9 mouse cellular contexts compared by ENCODE assay signal in the genomic region with DNA sequence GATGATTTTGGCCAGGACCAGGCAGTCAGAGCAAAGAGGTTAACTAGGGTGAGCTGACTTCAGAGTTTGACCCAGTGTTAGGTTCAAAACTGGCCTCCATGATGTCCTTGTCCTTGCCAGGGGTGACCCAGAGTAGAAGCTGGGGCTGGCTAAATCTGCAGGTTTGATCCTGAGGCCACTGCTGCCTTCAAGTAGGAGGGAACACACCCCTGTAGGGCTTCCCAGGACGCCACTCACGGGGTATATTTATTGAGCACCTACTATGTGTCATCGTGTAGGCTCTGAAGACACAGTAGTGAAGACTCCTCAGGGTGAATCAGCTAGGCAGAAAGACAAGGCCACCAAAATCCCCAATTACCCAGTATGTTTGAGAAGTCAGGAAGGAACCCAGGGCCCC. TPM values are rescaled to one million over a fixed set of nuclear protein-coding genes. Genes with fewer than 3 reads are reported as not detected.
DNase-seq lines count a peak whose midpoint lies in the region; ATAC-seq and TF ChIP-seq lines count a peak whose summit lies in the region.
"Had no signal": no experiment of that assay in that cellular context is flagged by ENCODE, and none has a peak within 500 bp of the region (broad histone marks: within the 10 kb centered on the region; RNA-seq: fewer than 3 reads in every experiment).

No protein-coding gene starts in this region.

- DNase-seq in heart, postnatal 10 days: no peak
- no peak for DNase-seq in G1E (ENCODE audit: low spot score)
- no peak for DNase-seq in hindbrain, embryonic 11.5 days (ENCODE audit: low spot score)
- no peak for DNase-seq in embryo, embryonic 10 days (ENCODE audit: low spot score)
- no peak for DNase-seq in layer of hippocampus, adult 9-11 months
- no peak for DNase-seq in layer of hippocampus, postnatal 14 days (ENCODE audit: low spot score in 2 of 2)

- 60% methylated on average over 3 of the region's 3 CpGs for WGBS in heart, embryonic 16.5 days
- WGBS in hindbrain, embryonic 11.5 days: 63% methylated on average over 3 of the region's 3 CpGs

- ATAC-seq in heart, embryonic 16.5 days (replicated peaks; ENCODE audit: extremely low read depth, insufficient read depth, low FRiP score): no peak
- ATAC-seq in G1E (ENCODE audit: extremely low read depth, insufficient number of reproducible peaks, low FRiP score, poor library complexity, severe bottlenecking): no peak
- ATAC-seq in hindbrain, embryonic 11.5 days (ENCODE audit: low FRiP score): peak; percentile 17; the same call in 1 of the 2 replicates
- peak; percentile 20 for ATAC-seq in megakaryocyte-erythroid progenitor cell, adult 5-6 weeks (replicated peaks; ENCODE audit: low FRiP score, low TSS enrichment, poor library complexity, severe bottlenecking)

- intact Hi-C loops in heart, postnatal 10 days (cut with DNase I): loop anchor here (5.0 kb wide), 1 partner anchor 224 kb away; no protein-coding TSS in a partner anchor

- peak overlapping the region; percentile 93 for H3K9ac ChIP-seq in heart, embryonic 16.5 days (ENCODE audit: low read length)
- no peak overlapping the region for H3K9ac ChIP-seq in hindbrain, embryonic 11.5 days (ENCODE audit: low read depth, low read length)

- no peak for TF ChIP-seq CTCF in G1E (IDR thresholded peaks at IDR 0.05; ENCODE audit: low read depth, low read length)

- H3K4me1 ChIP-seq in heart, embryonic 16.5 days (ENCODE audit: control insufficient read depth, insufficient read depth, low read length): peaks cover 22% of the 10 kb centered on the region
- H3K4me1 ChIP-seq in G1E (ENCODE audit: insufficient read depth, low read depth, low read length): peaks cover 57% of the 10 kb centered on the region
- H3K4me1 ChIP-seq in hindbrain, embryonic 11.5 days (replicated peaks; ENCODE audit: control insufficient read depth, insufficient read depth, low read length): no peaks in the 10 kb centered on the region

- no peaks in the 10 kb centered on the region for H3K27me3 ChIP-seq in heart, embryonic 16.5 days (ENCODE audit: control insufficient read depth, insufficient read depth, low read length)
- no peaks in the 10 kb centered on the region for H3K27me3 ChIP-seq in G1E (ENCODE audit: insufficient read depth, low read length)
- no peaks in the 10 kb centered on the region for H3K27me3 ChIP-seq in hindbrain, embryonic 11.5 days (ENCODE audit: control insufficient read depth, insufficient read depth, low read length)

- H3K36me3 ChIP-seq in heart, embryonic 16.5 days (ENCODE audit: control insufficient read depth, insufficient read depth): no peaks in the 10 kb centered on the region
- peaks cover 39% of the 10 kb centered on the region for H3K36me3 ChIP-seq in G1E (replicated peaks)
- H3K36me3 ChIP-seq in hindbrain, embryonic 11.5 days (ENCODE audit: control insufficient read depth, insufficient read depth, low read length): no peaks in the 10 kb centered on the region

- peak overlapping the region; percentile 95 for H3K4me2 ChIP-seq in heart, embryonic 16.5 days (ENCODE audit: low read depth, low read length)
- peak overlapping the region; percentile 98 for H3K4me2 ChIP-seq in hindbrain, embryonic 11.5 days (replicated peaks; ENCODE audit: low read depth, low read length)

- H3K27ac ChIP-seq in heart, embryonic 16.5 days (ENCODE audit: low read length): peak overlapping the region; percentile 95
- H3K27ac ChIP-seq in hindbrain, embryonic 11.5 days (ENCODE audit: low read depth, low read length): no peak overlapping the region

- H3K4me3 ChIP-seq in heart, embryonic 16.5 days (ENCODE audit: low read length): peak overlapping the region; percentile 74
- peak overlapping the region; percentile 85 for H3K4me3 ChIP-seq in G1E (ENCODE audit: low read depth, low read length)
- peak overlapping the region; percentile 45 for H3K4me3 ChIP-seq in hindbrain, embryonic 11.5 days (ENCODE audit: low read depth, low read length)

- H3K9me3 ChIP-seq in heart, embryonic 16.5 days (replicated peaks; ENCODE audit: control insufficient read depth, low read length): no peaks in the 10 kb centered on the region
- H3K9me3 ChIP-seq in G1E (replicated peaks): no peaks in the 10 kb centered on the region
- no peaks in the 10 kb centered on the region for H3K9me3 ChIP-seq in hindbrain, embryonic 11.5 days (ENCODE audit: control insufficient read depth, low read length)

RNA-seq across cellular contexts. Expression of a gene that starts 1.0 kb away (rescaled TPM):
- 7.0 and 8.3 TPM in 2 replicates for polyA plus RNA-seq in heart, embryonic 16.5 days (2015; fragmentation: Nextera tagmentation; extraction: Ambion mirVana)
- total RNA-seq in heart, postnatal 10 days (2021): 10 to 100 TPM; 12.7 to 13.9 TPM
- total RNA-seq in G1E (2014; fragmentation: Nextera tagmentation): 8.8 and 11.6 TPM in 2 replicates
- 16.3 and 16.5 TPM in 2 replicates for total RNA-seq in G1E (2017)
- polyA plus RNA-seq in G1E (2012): 17.1 and 19.8 TPM in 2 replicates
- polyA plus RNA-seq in hindbrain, embryonic 11.5 days (2014; fragmentation: Nextera tagmentation; extraction: Ambion mirVana): 0.61 and 1.3 TPM in 2 replicates
- total RNA-seq in megakaryocyte-erythroid progenitor cell, adult 5-6 weeks (2014; fragmentation: Nextera tagmentation): 7.3 and 7.8 TPM in 2 replicates
- total RNA-seq in megakaryocyte-erythroid progenitor cell, adult 5-6 weeks (2017): 6.2 and 13.1 TPM in 2 replicates
- 1 to 10 TPM; 2.1 to 3.0 TPM for total RNA-seq in layer of hippocampus, postnatal 14 days (2021)

RNA-seq across cellular contexts. Expression of a gene that starts 6.8 kb away (rescaled TPM):
- polyA plus RNA-seq in heart, embryonic 16.5 days (2015; fragmentation: Nextera tagmentation; extraction: Ambion mirVana): 0.29 and 0.66 TPM in 2 replicates
- total RNA-seq in heart, postnatal 10 days (2021): not detected
- total RNA-seq in G1E (2014; fragmentation: Nextera tagmentation) (not detected in 2 replicates), G1E (2017) (0.12 and 0.27 TPM in 2 replicates)
- not detected in 2 replicates for polyA plus RNA-seq in G1E (2012)
- not detected in 2 replicates for polyA plus RNA-seq in hindbrain, embryonic 11.5 days (2014; fragmentation: Nextera tagmentation; extraction: Ambion mirVana)
- not detected in 2 replicates for total RNA-seq in megakaryocyte-erythroid progenitor cell, adult 5-6 weeks (2014; fragmentation: Nextera tagmentation)
- not detected in 2 replicates for total RNA-seq in megakaryocyte-erythroid progenitor cell, adult 5-6 weeks (2017)
- total RNA-seq in layer of hippocampus, postnatal 14 days (2021): not detected
- total RNA-seq: gastrocnemius, postnatal 36 days had no signal

RNA-seq across cellular contexts. Expression of a gene that starts 60.0 kb away (rescaled TPM):
- 3.0 and 3.3 TPM in 2 replicates for polyA plus RNA-seq in heart, embryonic 16.5 days (2015; fragmentation: Nextera tagmentation; extraction: Ambion mirVana)
- 1 to 10 TPM; 8.7 to 9.2 TPM for total RNA-seq in heart, postnatal 10 days (2021)
- total RNA-seq in G1E (2014; fragmentation: Nextera tagmentation): 2.9 and 5.4 TPM in 2 replicates
- 11.0 and 11.7 TPM in 2 replicates for total RNA-seq in G1E (2017)
- 11.8 and 14.5 TPM in 2 replicates for polyA plus RNA-seq in G1E (2012)
- polyA plus RNA-seq in hindbrain, embryonic 11.5 days (2014; fragmentation: Nextera tagmentation; extraction: Ambion mirVana): 3.1 and 3.5 TPM in 2 replicates
- 3.7 and 6.6 TPM in 2 replicates for total RNA-seq in megakaryocyte-erythroid progenitor cell, adult 5-6 weeks (2014; fragmentation: Nextera tagmentation)
- total RNA-seq in megakaryocyte-erythroid progenitor cell, adult 5-6 weeks (2017): 5.0 and 9.7 TPM in 2 replicates
- 10 to 100 TPM; 10.7 to 11.5 TPM for total RNA-seq in layer of hippocampus, postnatal 14 days (2021)

Comparison
In these comparisons a context has a peak if more than half of its experiments do, and no peak if none do; other contexts are left out.
1. ATAC-seq: peak in hindbrain, embryonic 11.5 days (single experiment) and megakaryocyte-erythroid progenitor cell, adult 5-6 weeks (single experiment); none in heart, embryonic 16.5 days (single experiment) and G1E (single experiment).
2. Peak in every context shown above with its lines, with median percentiles within 50 percentile points of each other: H3K4me3 ChIP-seq.